Mouse (Mus musculus): ENCODE measurements around the gene Pianp.
A peak's percentile ranks its signal among the peaks of the same experiment; 100 is the strongest.

Gene Pianp

DNA sequence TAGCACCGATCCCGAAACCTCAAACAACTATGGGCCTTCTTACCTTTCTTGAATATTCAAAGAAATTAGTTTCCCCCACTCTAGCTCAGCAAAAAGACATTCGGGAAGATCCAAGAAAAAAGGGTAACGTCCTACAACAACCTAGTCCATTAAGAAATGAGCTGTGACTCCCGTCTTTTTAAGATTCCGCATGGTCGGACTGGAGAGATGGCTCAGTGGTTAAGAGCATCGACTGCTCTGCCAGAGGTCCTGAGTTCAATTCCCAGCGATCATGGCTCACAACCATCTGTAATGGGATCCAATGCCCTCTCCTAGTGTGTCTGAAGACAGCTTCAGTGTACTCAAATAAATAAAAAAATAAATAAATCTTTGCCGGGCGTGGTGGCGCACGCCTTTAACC is 11.6 kb downstream of the Pianp start:
- no peak for DNase-seq (ENCODE audit: low spot score in 2 of 2)

DNA sequence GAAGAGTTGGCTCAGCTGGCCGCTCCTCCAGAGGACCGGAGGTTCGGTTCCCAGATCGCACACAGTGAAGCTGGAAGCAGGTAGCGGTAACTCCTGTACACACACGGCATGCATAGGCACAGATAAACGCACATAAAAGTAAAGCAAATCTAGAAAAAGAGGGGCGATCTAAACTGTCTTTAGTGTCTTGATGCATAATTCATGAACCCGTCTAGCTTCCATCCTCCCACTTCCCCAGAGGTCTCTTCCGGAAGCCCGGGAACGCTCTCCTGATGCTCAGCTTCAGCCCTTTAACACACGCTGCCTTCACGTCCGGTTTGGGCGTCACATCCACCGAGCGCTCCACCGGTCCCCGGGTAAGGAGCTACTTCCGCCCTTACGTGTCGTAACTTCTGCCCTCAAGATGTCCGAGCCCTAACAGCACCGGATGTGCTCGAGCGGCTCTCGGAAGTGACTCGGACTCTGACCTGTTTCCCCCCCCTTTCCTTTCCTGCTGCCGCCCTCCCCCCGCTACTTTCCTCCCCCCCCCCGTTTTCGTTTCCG is 12.2 kb downstream of the Pianp start:
- DNase-seq (ENCODE audit: low spot score in 2 of 2): peak; percentile 91 to 94

DNA sequence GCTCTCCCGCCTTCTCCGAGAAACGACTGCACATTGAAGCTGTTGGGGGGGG is 12.5 kb downstream of the Pianp start, which contains the start of gene Zfp384:
Zfp384 (plus strand) TSS at position 17 of the 52 bp plus-strand sequence.
- no peak for DNase-seq (ENCODE audit: low spot score in 2 of 2)

DNA sequence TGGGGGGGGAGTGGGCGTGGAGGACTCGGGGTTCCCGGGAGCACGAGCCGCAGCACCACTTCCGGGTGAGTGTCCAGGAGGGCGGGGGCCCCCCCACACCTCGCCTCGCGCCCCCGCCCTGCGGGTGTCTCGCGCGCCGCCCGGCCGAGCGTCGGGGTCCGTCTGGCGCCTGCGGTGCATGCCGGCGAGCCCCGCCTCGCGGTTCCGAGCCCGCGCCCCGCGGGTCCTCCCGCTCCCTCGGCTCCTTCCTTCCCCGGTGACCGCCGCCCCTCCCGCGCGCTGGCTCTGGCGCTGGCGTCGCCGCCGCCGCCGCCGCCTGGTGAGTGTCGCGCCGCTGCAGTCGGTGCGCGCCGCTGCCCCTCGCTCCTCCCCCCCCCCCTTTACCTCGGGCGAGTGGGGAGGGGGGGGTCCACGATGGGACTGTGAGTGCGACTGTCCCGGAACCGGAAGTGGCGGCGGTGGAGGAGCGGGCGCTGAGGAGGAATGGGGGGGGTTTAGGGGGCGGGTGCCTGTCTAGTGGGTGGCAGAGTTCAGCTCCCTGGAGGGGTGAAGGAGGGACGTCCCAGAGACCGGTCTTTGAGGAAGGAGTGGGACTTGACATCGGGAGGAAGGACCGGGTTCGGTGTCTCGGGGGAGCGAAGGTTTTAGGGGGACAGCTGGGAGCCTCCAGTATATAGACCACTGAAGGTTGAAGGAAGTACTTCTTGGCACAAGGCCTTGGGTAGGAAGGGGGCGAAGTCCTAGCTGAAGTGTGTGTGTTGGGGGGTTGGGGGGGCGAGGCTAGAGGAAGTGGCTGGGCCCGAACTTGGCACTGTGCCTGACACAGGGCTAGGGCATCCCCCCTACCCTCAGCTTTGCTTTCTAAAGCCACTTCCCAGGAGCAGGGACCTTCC is 12.9 kb downstream of the Pianp start:
- DNase-seq (ENCODE audit: low spot score in 2 of 2): peak; percentile 51 to 77

DNA sequence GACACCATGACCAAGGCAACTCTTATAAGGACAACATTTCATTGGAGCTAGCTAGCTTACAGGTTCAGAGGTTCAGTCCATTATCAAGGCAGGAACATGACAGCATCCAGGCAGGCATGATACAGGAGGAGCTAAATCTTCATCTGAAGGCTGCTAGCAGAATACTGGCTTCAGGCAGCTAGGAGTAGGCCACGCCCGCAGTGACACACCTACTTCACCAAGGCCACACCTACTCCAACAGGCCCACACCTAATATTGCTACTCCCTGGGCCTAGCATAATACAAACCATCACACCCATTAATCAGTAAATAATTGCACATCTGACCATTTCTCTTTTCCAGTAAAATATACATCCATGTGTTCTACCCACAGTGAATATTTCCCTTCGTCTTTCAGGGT is 21.2 kb downstream of the Pianp start:
- DNase-seq (ENCODE audit: low spot score in 2 of 2): no peak

DNA sequence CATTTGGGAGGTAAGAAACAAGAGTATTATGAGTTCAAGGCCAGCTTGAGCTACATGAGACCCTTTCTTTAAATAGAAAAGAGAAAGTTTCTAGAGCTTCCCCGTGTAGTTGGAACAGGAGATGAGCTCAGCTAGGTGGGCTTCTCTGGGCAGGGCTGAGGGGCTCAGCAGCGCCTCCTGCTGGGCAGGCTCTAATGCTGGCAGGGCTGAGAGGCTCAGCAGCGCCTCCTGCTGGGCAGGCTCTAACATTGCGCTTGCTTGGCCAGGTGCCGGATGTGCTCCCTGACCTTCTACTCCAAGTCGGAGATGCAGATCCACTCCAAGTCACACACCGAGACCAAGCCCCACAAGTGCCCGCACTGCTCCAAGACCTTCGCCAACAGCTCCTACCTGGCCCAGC is 34.0 kb downstream of the Pianp start:
- DNase-seq (ENCODE audit: low spot score in 2 of 2): peak in 1 of 2 experiments; percentile 63

DNA sequence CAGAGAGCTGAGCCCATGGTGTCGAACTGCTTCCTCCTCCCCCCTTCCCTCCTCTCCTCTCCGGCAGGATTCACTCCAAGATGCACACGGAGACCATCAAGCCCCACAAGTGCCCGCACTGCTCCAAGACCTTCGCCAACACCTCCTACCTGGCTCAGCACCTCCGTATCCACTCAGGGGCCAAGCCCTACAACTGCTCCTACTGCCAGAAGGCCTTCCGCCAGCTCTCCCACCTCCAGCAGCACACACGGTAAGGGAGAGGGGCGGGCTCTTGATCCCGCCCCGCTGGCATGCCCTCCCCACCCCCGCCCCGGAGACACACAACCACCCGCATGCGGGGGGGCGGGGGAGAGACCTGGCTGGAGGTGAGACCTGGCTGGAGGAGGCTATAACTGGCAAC is 35.1 kb downstream of the Pianp start:
- DNase-seq (ENCODE audit: low spot score in 2 of 2): no peak

DNA sequence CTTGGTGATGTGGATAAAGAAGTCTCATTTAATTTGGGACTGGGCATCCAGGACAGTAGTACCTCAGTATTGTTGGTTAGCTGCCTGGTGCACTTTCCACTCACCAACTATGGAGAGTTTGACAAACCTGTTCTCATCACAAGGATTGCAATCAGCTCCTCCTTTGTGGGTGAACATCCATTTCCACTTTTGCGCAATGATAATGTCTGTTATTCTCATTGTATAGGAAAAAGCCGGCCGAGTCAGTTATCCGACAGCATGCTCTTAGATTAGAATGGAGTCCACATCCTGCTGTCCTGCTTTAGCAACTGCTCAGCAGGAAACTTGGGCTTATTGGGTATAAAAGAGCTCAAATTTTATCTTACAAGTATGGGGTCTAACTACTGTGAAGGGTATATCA is 42.2 kb downstream of the Pianp start:
- DNase-seq (ENCODE audit: low spot score in 2 of 2): no peak

DNA sequence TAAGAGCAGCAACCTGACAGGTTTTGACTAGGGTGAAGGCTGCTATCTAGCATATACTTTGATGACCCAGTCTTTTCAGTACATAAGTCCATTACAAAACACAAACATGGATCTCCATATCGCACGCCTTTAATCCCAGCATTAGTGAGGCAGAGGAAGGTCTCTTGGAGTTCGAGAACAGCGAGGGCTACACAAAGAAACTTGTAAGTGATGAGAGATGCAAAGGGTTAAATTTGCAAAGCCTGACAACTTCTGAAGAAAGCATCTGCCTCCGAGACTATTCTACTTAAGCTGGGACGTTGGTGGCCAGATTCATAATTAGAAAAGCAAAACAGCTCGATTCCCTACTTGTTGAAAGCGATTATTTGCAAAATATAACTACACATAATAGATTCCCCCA is 42.6 kb downstream of the Pianp start:
- no peak for DNase-seq (ENCODE audit: low spot score in 2 of 2)

DNA sequence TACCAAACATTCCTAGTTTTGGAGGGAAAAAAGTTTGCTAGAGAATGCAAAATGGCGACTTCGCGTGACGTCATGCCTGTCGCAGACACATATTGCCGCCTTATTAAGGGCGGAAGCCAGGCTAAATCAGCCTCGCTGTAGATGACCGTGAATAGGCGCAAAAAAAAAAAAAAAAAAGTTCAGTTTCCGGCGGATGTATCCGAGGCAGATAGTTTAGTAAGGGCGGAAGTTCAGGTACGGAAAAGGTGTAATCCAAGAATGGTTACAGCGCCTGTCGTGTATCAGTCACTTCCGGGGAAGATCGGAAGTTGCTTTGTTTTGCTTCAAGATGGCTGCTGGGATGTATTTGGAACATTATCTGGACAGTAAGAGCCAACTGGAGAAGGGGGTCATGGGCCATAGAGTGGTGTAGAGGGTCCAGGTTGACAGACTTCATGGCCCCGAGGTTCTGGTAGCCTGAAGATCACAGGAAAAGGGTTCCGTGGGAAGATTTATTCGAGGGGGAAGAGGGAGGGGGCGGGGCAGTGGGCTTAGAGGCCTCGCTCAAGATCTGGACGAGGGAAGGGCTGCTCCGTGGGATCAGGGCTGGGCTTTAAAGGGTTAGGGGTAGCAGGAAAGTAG is 43.1 kb downstream of the Pianp start, which contains the start of gene Ing4:
Ing4 (plus strand) TSS at position 228 of the 621 bp plus-strand sequence.
- peak; percentile 57 to 83 for DNase-seq (ENCODE audit: low spot score in 2 of 2)

DNA sequence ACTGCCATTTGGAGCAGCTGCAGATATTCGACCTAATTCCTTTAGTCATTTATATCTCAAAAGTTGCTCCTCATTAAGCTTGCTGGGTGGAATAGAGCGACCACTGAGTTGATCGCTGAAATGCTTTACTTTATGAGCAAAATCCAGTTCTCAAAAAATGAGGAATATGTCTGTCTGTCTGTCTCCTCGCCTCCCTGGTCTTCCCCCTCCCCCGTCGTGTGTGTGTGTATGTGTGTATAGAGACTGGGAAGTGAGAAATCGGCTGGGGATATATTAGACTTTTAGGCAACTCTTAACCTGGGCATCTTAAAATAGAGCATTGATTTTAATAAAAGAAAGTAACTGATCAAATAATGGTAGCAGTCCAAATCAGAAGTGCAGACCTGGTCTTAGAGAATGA is 43.7 kb downstream of the Pianp start:
- no peak for DNase-seq (ENCODE audit: low spot score in 2 of 2)

DNA sequence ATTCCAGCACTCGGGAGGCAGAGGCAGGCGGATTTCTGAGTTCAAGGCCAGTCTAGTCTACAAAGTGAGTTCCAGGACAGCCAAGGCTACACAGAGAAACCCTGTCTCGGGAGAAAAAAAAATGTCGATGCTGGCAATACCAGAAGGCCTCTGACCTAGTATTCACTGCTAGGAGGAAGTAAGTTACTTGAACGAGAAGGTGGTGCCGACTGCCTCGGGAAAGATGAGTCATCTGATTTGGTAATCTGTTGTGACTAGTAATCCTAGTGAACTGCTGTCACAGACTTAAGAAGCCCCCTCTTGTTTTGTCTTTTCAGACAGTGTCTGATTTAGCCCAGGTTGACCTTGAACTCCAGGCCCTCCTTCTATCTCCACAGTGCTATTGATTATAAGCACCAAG is 44.6 kb downstream of the Pianp start:
- DNase-seq (ENCODE audit: low spot score in 2 of 2): no peak

DNA sequence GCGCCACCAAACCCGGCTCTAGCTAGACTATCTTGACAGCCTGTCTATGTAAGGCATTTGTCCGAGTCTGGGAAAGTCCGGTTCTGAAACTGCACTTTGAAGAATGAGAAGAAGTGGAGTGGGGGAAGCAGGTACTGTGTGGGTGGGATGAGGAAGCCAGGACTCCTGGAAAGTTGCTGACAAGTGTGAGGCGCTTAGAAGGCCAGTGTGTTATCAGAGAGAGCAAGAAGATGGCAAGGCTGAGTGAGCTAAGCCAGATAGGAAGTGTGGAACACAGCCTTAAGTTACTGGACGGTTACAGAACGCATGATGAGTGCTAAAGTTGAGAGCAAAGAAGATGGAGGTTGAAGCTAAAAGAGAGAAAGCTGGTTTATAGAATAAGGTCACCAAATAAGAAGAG is 45.6 kb downstream of the Pianp start:
- DNase-seq (ENCODE audit: low spot score in 2 of 2): no peak

DNA sequence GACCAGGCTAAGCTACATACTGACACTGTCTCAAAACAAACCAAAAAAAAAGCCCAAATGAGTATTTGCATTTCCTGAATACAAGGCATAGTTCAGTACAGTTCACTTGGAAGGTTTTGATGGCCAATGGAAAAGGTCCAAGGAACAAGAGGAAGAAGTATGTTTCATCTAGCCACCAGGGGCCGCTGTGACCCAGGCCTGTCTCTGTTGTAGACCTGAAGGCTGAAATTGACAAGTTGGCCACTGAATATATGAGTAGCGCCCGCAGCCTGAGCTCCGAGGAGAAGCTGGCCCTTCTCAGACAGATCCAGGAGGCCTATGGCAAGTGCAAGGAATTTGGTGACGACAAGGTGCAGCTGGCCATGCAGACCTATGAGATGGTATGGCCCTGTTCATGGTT is 50.2 kb downstream of the Pianp start:
- DNase-seq (ENCODE audit: low spot score in 2 of 2): peak; percentile 82 to 87

DNA sequence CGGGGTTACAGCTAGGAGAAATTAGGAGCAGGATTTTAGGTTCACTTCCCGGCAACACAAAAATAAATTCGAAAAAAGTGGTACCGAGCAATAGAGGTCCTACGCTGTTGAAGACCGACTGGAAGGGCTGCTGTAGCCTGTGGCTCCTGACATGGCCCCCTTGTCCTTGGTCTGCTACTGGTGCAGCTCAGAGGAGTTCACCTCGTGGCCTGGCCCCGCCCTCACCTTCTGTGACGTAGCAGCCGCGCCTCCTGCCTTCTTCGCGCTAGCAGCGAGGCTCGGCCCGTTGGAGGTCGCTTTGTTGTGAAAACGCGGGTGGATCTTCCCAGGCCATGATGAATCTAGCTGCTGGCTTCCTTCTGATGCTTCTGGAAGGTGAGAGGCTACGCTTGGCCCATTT is 53.2 kb downstream of the Pianp start, which contains the start of gene Acrbp:
Acrbp (plus strand) TSS at position 12 of the 400 bp plus-strand sequence.
- no peak for DNase-seq (ENCODE audit: low spot score in 2 of 2)

DNA sequence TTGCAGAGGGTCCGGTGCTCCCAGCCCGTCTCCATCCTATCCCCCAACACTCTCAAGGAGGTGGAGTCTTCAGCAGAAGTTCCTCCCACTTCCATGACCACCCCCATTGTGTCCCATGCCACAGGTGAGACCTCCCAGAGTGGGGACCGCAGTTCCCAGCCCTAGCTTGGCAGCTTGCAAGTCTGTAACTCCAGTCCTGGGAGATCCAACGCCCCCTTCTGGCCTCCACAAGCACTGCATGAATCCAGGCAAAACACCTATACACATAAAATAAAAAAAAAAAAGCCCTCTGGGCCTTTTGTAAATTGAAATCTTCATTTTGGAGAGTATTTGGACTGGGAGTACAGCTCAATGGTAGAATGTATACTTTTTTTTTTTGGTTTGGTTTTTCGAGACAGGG is 54.7 kb downstream of the Pianp start:
- DNase-seq (ENCODE audit: low spot score in 2 of 2): no peak

Measured in cerebellum, postnatal 4 days (tissue).